Mouse (Mus musculus) megakaryocyte, embryonic 14.5 days (primary cell): ENCODE data around the gene Fam98a.

Experiments
- FLI1 ChIP-seq: IDR thresholded peaks from 2 replicates; pipeline ENCODE4 v1.6.1; 2012; ENCODE audit warnings: low read length, inconsistent platforms, mixed read lengths
- GATA1 ChIP-seq: IDR thresholded peaks from 3 replicates; pipeline ENCODE4 v1.6.1; 2012; ENCODE audit warnings: mixed read lengths, low read length, inconsistent platforms, borderline replicate concordance

- TF ChIP-seq GATA1 = no peak
- no peak for TF ChIP-seq FLI1
Observed at GRCm38 (mm10) chr17:75534314-75535020, 17.3 kb downstream of the Fam98a start.
